Mouse (Mus musculus) hindbrain, embryonic 13.5 days (tissue): ENCODE measurements around the gene Cbr2. TPM values are rescaled to one million over a fixed set of nuclear protein-coding genes. Genes with fewer than 3 reads are reported as not detected.

Source experiments
- ATAC-seq: fragments of 200-750 bp; cut with Nextera tagmentation; 2 replicates; pipeline ENCODE4 v1.8.0; 2017; ENCODE audit warnings: moderate TSS enrichment; ENCODE audit not compliant: low FRiP score
- H3K27ac ChIP-seq: fragments of 300-500 bp; sonication (generic); 2 replicates; pipeline ENCODE4 v1.5.1; 2015; ENCODE audit warnings: inconsistent platforms, mild to moderate bottlenecking, moderate library complexity
- H3K27me3 ChIP-seq: fragments of 300-500 bp; sonication (generic); 2 replicates; pipeline ENCODE4 v1.6.1; 2015; ENCODE audit warnings: mild to moderate bottlenecking, inconsistent platforms
- H3K36me3 ChIP-seq: fragments of 300-500 bp; sonication (generic); 2 replicates; pipeline ENCODE4 v1.6.1; 2015; ENCODE audit warnings: mild to moderate bottlenecking, inconsistent platforms
- H3K4me1 ChIP-seq: fragments of 300-500 bp; sonication (generic); replicated peaks from 2 replicates; pipeline ENCODE4 v1.6.1; 2015; ENCODE audit warnings: inconsistent platforms
- H3K4me2 ChIP-seq: fragments of 300-500 bp; sonication (generic); 2 replicates; pipeline ENCODE4 v1.6.1; 2015; ENCODE audit warnings: inconsistent platforms, mild to moderate bottlenecking, moderate library complexity
- H3K4me3 ChIP-seq: fragments of 300-500 bp; sonication (generic); 2 replicates; pipeline ENCODE4 v1.5.1; 2015; ENCODE audit warnings: mild to moderate bottlenecking, inconsistent platforms
- H3K9ac ChIP-seq: fragments of 300-500 bp; sonication (generic); 2 replicates; pipeline ENCODE4 v1.6.1; 2015; ENCODE audit warnings: mild to moderate bottlenecking, inconsistent platforms
- H3K9me3 ChIP-seq: fragments of 300-500 bp; sonication (generic); 2 replicates; pipeline ENCODE4 v1.6.1; 2016; ENCODE audit warnings: inconsistent platforms
- WGBS: fragments of 180-500 bp; shearing (Covaris S2); methylation state at CpG from one replicate; pipeline ENCODE4 v1.1.7; 2015; 5-methylcytosine and 5-hydroxymethylcytosine counted together
- polyA plus RNA-seq: library from polyadenylated mRNA; unstranded; fragments of >200 nt; fragmentation: Nextera tagmentation; extraction: Ambion mirVana; gene quantifications from 2 replicates; pipeline ENCODE4 v1.2.1, GENCODE M21; 2015

Cbr2 gene
- polyA plus RNA-seq, 1 experiment from 2014 or later, result 0.49 TPM

DNA sequence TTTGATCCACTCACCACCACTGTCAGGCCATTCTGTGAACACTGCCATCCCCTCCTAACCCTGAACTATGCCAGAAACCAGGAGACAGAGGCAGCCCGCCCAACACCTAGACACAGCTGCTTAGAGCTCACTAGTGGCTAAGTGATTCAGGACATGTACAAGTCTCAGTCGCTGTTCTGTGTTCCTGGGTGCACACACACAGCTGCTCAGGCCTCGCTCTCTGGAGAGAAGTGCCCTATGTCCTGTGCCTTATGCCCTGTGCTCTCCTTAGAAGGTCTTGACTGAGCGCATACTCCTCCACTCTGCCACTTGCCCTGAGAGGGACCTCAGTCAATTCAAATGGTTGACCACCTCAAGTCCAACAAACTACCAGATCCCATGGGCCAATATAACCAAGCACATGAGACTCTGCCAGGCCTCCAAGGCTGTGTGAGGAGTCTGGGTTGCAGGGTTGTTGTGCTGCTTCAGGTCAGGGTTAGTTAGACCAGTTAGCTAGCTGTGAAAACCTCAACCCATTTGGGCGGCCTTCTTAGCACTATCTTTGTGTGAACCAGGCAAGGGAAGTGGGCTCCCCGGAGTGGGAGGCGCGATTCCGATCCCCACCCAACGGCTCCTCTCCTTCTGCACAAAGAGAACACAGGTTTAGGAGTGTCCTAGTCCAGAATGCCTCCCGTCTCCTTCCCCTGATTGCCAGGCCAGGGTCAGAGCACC is 3.2 kb downstream of the Cbr2 start:
- Histone ChIP-seq H3K9ac (no peak overlapping the region), H3K4me2 (no peak overlapping the region), H3K27ac (no peak overlapping the region), H3K27me3 (peaks cover 50% of the 10 kb centered on the region), H3K9me3 (no peaks in the 10 kb centered on the region), H3K36me3 (peaks cover 11% of the 10 kb centered on the region; the same call in 1 of the 2 replicates), H3K4me1 (peaks cover 12% of the 10 kb centered on the region), H3K4me3 (no peak overlapping the region)
- no peak for ATAC-seq
- 74% methylated on average over 11 of the region's 11 CpGs for WGBS

DNA sequence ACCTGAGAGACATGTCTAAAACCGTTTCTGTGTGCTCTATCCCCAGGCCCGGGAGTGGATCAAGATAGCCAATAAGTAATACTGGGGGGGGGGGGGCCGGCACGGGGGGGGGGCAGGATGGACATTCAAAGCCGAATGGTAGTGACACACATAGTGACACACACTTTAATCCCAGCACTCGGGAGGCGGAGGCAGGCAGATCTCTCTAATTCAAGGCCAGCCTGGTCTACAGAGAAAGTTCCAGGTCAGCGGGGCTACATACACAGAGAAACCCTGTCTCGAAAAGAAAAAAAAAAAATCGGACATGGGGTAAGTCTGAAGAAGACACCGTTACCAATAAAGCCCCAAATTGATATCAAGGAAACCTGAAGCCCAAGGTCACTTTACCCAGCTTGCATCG is 4.3 kb downstream of the Cbr2 start:
- no peak overlapping the region for H3K4me2 ChIP-seq
- H3K27ac ChIP-seq, result no peak overlapping the region
- H3K9ac ChIP-seq, result no peak overlapping the region
- H3K4me1 ChIP-seq, result peaks cover 20% of the 10 kb centered on the region
- 60% methylated on average over 12 of the region's 12 CpGs for WGBS
- H3K36me3 ChIP-seq, result peaks cover 22% of the 10 kb centered on the region
- peaks cover 54% of the 10 kb centered on the region for H3K27me3 ChIP-seq
- no peak overlapping the region for H3K4me3 ChIP-seq
- ATAC-seq, result no peak
- H3K9me3 ChIP-seq, result no peaks in the 10 kb centered on the region

DNA sequence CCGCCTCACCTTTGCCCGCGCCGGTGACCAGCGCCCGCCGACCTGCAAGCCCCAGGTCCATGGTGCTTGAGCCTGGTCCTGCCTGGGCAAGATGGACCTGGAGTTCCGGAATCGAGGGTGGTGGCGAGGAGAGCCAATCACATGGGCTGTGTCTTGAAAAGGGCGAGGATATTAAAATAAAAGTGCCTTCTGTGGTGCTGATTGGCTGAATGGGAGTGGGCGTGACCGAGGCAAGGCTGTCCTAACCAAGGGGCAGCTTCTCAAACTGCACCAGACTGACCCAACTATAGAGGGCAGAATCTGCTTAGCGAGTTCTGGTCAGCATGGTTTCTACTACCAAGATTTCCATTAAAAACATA is 4.8 kb downstream of the Cbr2 start, which contains the start of gene Dcxr:
TSS of gene Dcxr (minus strand) at position 113 of the 359 bp plus-strand sequence.
- Histone ChIP-seq H3K27ac (no peak within 1 kb of the TSS), H3K9ac (peak within 1 kb of the TSS; percentile 73), H3K4me3 (peak within 1 kb of the TSS; percentile 51), H3K4me1 (peaks cover 25% of the 10 kb centered on the region), H3K27me3 (peaks cover 55% of the 10 kb centered on the region), H3K9me3 (no peaks in the 10 kb centered on the region), H3K4me2 (peak within 1 kb of the TSS; percentile 83), H3K36me3 (peaks cover 22% of the 10 kb centered on the region)
- peak; percentile 79 for ATAC-seq
- WGBS, result 0% methylated on average over 14 of the region's 14 CpGs

DNA sequence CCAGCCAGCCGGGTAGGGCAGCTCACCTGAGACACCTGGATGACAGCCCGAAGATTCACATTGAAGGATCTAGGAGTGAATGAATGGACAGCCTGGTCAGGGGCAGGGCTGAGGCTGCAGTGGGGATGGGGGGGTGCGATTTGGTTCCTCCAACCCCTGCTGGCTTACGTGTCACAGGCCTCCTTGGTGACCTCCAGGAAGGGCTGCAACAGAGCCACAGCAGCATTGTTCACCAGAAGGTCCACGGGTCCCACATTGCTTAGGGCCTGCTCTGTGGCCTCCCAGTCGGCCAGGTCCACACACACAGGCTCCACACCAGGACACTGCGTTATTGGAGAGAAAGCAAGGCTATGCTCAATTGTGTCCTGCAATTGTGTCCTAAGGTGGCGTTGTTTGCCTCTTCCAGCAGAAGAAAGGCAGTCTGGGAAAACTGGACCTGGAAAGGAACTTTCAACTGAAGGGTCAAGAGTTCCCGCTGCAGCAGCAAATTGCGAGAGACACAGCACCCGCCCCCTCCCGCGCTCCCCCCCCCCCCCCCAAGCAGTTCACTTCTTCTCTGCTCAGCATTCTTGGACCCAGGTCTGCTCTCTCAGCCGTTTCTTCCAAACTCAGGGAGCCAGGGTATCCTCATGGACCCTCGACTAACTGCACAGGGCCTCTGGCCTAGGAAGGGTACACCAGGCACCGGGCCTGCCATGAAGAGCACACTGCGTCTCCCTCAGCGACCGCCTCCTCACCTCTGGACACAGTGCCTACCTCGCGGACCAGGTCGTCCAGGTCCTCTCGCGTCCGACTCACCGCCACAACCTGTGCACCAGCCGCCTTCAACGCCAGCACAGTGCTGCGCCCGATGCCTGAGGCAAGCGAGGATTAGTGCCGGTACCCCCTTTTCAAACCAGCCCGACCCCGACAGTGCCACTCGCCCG is 5.4 kb downstream of the Cbr2 start:
- peak overlapping the region; percentile 51 for H3K4me3 ChIP-seq
- H3K4me1 ChIP-seq, result peaks cover 30% of the 10 kb centered on the region
- H3K9me3 ChIP-seq, result no peaks in the 10 kb centered on the region
- peak overlapping the region; percentile 83 for H3K4me2 ChIP-seq
- H3K27ac ChIP-seq, result no peak overlapping the region
- H3K36me3 ChIP-seq, result peaks cover 22% of the 10 kb centered on the region
- H3K9ac ChIP-seq, result peak overlapping the region; percentile 73
- ATAC-seq, result peak; percentile 41; the same call in 1 of the 2 replicates
- 17% methylated on average over 34 of the region's 36 CpGs for WGBS
- peaks cover 51% of the 10 kb centered on the region for H3K27me3 ChIP-seq

DNA sequence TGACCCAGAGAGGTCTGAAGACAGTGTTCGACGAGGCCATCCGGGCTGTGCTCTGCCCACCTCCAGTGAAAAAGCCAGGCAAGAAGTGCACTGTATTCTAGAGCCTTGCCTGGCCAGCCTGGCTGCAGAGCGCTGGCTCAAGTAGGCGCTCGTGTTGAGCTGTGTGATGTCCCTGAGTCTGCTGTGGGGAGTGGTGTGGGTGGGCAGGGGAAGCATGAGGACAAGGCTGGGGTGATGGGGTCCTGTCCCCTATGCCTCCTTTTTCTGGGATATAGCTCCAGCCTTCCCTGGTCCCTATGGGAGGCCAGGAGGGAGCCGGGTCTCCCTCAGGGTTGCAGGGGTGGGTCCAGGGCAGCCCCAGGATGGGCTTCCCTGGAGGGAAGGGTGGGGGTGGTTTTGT is 8.4 kb downstream of the Cbr2 start:
- Histone ChIP-seq H3K9ac (peak overlapping the region; percentile 56), H3K4me1 (peaks cover 39% of the 10 kb centered on the region), H3K9me3 (no peaks in the 10 kb centered on the region), H3K36me3 (peaks cover 28% of the 10 kb centered on the region), H3K4me3 (no peak overlapping the region), H3K4me2 (no peak overlapping the region), H3K27ac (no peak overlapping the region), H3K27me3 (peaks cover 34% of the 10 kb centered on the region)
- 83% methylated on average over 7 of the region's 7 CpGs for WGBS
- ATAC-seq, result no peak

DNA sequence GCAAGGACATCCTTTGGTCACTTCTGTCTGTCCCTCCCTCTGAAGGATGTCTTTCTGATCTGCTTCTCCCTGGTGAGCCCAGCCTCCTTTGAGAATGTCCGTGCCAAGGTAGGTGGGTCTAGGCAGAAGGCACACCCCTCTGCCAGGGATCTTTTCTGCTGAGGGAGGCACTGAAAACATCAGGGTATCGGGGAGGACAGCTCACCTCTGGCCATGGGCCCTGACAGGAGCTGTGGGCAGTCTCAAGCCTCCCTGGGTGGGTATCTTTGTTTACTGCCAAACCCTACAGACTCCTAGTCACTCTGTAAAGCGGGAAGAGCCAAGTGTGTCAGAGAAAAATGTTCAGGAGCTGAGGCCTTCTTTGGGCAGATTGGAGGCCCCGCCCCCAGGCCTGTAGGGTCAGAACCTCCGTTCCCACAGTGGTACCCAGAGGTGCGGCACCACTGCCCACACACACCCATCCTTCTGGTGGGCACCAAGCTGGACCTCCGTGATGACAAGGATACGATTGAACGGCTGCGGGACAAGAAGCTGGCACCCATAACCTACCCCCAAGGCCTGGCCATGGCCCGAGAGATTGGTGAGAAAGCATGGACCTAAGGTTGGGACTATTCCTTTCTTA is 9.0 kb downstream of the Cbr2 start:
- Histone ChIP-seq H3K27ac (no peak overlapping the region), H3K4me2 (peak overlapping the region; percentile 89), H3K9ac (peak overlapping the region; percentile 96), H3K9me3 (no peaks in the 10 kb centered on the region), H3K4me1 (peaks cover 39% of the 10 kb centered on the region), H3K36me3 (peaks cover 35% of the 10 kb centered on the region), H3K4me3 (peak overlapping the region; percentile 67), H3K27me3 (peaks cover 29% of the 10 kb centered on the region)
- 92% methylated on average over 11 of the region's 11 CpGs for WGBS
- ATAC-seq, result no peak

DNA sequence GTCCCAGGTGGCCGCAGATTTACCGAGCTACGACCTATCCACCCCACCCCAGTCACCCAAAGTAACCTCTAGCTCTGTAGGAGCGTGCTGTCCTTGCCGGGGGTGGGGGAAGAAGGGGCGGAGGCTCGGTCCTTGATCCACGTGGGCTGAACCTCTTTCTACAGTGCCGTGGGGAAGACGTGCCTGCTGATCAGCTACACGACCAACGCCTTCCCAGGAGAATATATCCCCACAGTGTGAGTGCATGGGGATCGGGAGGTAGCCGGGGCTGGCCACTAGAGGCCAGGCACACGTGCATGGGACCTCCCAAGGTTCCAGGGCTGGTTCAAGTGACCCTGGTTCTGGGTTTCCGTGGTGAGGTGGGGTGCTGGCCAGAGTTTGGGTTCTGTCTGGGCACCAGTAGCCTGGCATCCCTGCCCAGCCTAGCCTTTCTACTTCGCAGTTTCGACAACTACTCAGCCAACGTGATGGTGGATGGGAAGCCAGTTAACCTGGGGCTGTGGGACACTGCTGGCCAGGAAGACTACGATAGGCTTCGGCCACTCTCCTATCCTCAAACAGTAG is 9.8 kb downstream of the Cbr2 start:
- WGBS, result 22% methylated on average over 21 of the region's 21 CpGs
- Histone ChIP-seq H3K9me3 (no peaks in the 10 kb centered on the region), H3K9ac (peak overlapping the region; percentile 96), H3K27ac (peak overlapping the region; percentile 71), H3K36me3 (peaks cover 42% of the 10 kb centered on the region), H3K4me3 (peak overlapping the region; percentile 67), H3K4me2 (peak overlapping the region; percentile 89), H3K4me1 (peaks cover 37% of the 10 kb centered on the region), H3K27me3 (peaks cover 29% of the 10 kb centered on the region)
- ATAC-seq, result no peak

DNA sequence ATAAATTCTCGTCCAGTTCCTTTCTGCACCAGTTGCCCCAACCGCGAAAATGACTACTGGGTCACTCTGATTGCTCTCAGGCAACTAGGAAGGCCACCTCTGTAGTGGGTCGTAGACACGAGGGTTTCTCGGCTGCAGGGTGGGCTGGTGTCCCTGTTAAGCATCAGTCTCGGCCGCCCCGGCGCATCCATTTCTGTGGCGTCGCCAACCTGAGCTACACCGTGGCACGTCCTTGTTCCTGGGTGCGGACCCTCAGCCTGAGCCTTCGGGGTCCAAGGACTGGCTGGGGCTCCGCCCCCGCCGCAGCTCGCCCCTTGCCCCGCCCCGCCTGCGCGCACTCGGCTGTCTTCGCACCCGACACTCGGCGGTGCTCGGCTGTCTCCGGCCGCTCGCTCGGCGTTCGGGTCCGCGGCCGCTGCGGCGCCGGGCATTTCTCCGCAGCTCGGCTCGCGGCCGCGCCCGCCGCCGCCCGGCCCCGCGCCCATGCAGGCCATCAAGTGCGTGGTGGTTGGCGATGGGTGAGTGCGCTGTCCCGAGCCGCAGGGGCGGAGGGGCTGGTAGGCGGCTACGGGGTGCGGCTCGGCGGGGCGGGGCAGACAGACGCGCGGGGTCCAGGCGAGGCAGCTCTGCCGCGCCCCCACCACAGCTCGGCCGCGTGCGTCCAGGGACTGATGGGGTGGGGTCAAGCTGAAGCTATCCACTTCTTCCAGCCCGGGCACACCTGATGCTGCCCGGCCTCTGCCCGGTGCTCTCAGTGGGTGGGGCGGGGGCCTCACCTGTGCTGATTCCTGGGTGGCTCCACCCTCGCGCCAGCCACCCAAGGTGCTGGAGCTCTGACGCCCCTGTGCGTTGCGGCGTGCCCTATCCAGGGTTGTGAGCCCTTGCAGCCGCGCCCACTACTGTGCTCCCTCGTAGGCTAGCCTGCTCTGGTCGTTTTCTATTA is 10.5 kb downstream of the Cbr2 start, which contains the start of gene Rac3:
TSS of gene Rac3 (plus strand) at position 347 of the 943 bp plus-strand sequence.
- peak within 1 kb of the TSS; percentile 67 for H3K4me3 ChIP-seq
- H3K4me1 ChIP-seq, result peaks cover 30% of the 10 kb centered on the region
- H3K27ac ChIP-seq, result peak within 1 kb of the TSS; percentile 71
- H3K27me3 ChIP-seq, result peaks cover 29% of the 10 kb centered on the region
- H3K9ac ChIP-seq, result peak within 1 kb of the TSS; percentile 96
- WGBS, result under 1% methylated on average over 89 of the region's 90 CpGs
- peaks cover 47% of the 10 kb centered on the region for H3K36me3 ChIP-seq
- no peaks in the 10 kb centered on the region for H3K9me3 ChIP-seq
- ATAC-seq, result peak; percentile 84
- peak within 1 kb of the TSS; percentile 89 for H3K4me2 ChIP-seq

DNA sequence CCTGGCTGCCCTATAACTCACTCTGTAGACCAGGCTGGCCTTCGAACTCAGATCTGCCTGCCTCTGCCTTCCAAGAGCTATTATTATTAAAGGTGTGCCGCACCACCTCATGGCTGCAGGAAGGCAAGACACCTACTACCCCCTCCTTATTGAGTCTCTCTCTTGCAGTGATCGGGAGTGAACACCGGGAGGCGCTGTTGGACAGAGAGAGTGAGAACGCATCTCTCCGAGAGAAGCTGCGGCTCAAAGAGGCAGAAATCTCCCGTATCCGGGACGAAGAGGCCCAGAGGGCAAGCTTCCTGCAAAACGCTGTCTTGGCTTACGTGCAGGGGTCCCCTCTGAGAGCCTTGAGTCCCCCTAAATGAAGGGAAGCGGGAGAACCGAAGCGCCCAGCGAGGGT is 11.5 kb downstream of the Cbr2 start:
- Histone ChIP-seq H3K4me2 (peak overlapping the region; percentile 89), H3K27me3 (peaks cover 19% of the 10 kb centered on the region), H3K4me3 (peak overlapping the region; percentile 67), H3K36me3 (peaks cover 52% of the 10 kb centered on the region), H3K27ac (peak overlapping the region; percentile 71), H3K9ac (peak overlapping the region; percentile 96), H3K9me3 (no peaks in the 10 kb centered on the region), H3K4me1 (peaks cover 33% of the 10 kb centered on the region)
- WGBS, result 12% methylated on average over 17 of the region's 17 CpGs
- ATAC-seq, result 0 out of 2 replicates have a peak, but pooled peaks have one; percentile 8

DNA sequence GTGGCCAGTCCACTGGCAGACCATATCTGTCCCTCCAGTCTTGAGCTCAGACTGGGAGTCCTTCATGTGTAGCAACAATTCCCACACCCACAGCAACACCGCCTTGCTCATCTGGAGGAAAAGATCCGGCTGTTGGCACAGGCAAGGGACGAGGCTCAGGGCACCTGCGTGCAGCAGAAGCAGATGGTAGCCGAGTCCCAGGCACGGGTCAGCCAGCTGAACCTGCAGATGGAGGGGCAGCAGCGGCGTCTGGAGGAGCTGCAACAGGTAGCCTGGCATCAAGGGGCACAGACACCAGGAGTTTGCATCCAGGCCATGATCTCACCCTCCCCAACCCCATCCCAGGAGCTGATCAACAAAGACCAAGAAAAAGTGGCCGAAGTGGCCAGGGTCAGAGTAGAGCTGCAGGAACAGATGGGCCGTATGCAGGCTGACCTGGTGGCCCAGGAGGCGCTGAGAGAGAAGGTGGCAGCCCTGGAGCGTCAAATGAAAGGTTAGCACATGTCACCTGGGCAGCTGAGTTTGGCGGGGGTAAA is 12.0 kb downstream of the Cbr2 start:
- no peak for ATAC-seq
- peaks cover 17% of the 10 kb centered on the region; the same call in 1 of the 2 replicates for H3K27me3 ChIP-seq
- peaks cover 38% of the 10 kb centered on the region for H3K4me1 ChIP-seq
- H3K36me3 ChIP-seq, result peaks cover 50% of the 10 kb centered on the region
- no peak overlapping the region for H3K4me3 ChIP-seq
- H3K9ac ChIP-seq, result no peak overlapping the region
- no peak overlapping the region; the same call in 1 of the 2 replicates for H3K4me2 ChIP-seq
- no peak overlapping the region for H3K27ac ChIP-seq
- WGBS, result 90% methylated on average over 13 of the region's 13 CpGs
- no peaks in the 10 kb centered on the region for H3K9me3 ChIP-seq

DNA sequence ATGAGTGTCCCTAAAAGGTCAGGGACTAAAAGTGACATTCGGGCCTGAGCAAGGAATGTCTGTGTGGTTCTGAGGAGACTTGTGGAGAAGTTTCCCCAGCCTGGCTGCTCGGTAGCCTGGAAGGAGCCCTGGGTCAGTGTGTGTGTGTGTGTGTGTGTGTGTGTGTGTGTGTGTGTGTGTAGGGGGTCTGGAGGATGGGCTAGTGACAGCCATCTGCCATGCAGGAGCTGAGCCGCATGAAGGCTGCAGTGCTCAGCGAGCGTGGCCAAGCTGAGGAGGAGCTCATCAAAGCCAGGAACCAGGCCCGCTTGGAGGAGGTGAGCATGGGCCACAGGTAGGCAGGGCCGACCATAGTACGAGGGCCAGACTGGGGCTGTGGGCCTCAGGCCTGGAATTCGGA is 12.7 kb downstream of the Cbr2 start:
- 86% methylated on average over 9 of the region's 9 CpGs for WGBS
- no peak overlapping the region for H3K9ac ChIP-seq
- no peak overlapping the region for H3K4me3 ChIP-seq
- peaks cover 50% of the 10 kb centered on the region for H3K36me3 ChIP-seq
- no peaks in the 10 kb centered on the region for H3K9me3 ChIP-seq
- H3K4me2 ChIP-seq, result no peak overlapping the region
- H3K27ac ChIP-seq, result no peak overlapping the region
- ATAC-seq, result no peak
- peaks cover 17% of the 10 kb centered on the region; the same call in 1 of the 2 replicates for H3K27me3 ChIP-seq
- peaks cover 45% of the 10 kb centered on the region for H3K4me1 ChIP-seq
